Mouse (Mus musculus): ENCODE results near the gene Tjp2. TPM values are rescaled to one million over a fixed set of nuclear protein-coding genes. Genes with fewer than 3 reads are reported as not detected.
A peak's percentile ranks its signal among the peaks of the same experiment; 100 is the strongest.

Tjp2 gene
- polyA plus RNA-seq, 1 experiment: 5.5 TPM

GRCm38 (mm10) chr19:24264991-24265390 is 40.2 kb upstream of the Tjp2 start:
- Histone ChIP-seq H3K4me1 (replicated peaks; ENCODE audit: control insufficient read depth, insufficient read depth, low read length) (no peaks in the 10 kb centered on the region), H3K27me3 (ENCODE audit: control insufficient read depth, insufficient read depth, low read length) (no peaks in the 10 kb centered on the region), H3K4me3 (ENCODE audit: control insufficient read depth, insufficient read depth, low read length) (no peak overlapping the region), H3K27ac (ENCODE audit: control insufficient read depth, insufficient read depth, low read length) (no peak overlapping the region), H3K36me3 (ENCODE audit: control insufficient read depth, insufficient read depth, low read length) (peaks cover 16% of the 10 kb centered on the region)
- DNase-seq: peak; percentile 76
- WGBS: 64% methylated on average over 7 of the region's 7 CpGs
- no peak for TF ChIP-seq POLR2A (IDR thresholded peaks at IDR 0.05; ENCODE audit: control insufficient read depth, extremely low read depth, insufficient read depth, low read length, poor library complexity)
- peak; percentile 18; the same call in 1 of the 2 replicates for TF ChIP-seq CTCF (IDR thresholded peaks at IDR 0.05; ENCODE audit: borderline replicate concordance, control insufficient read depth, extremely low read depth, insufficient read depth, low read length, poor library complexity)

- Histone ChIP-seq H3K4me1 (replicated peaks; ENCODE audit: control insufficient read depth, insufficient read depth, low read length) (no peaks in the 10 kb centered on the region), H3K36me3 (ENCODE audit: control insufficient read depth, insufficient read depth, low read length) (peaks cover 12% of the 10 kb centered on the region), H3K27ac (ENCODE audit: control insufficient read depth, insufficient read depth, low read length) (no peak overlapping the region), H3K4me3 (ENCODE audit: control insufficient read depth, insufficient read depth, low read length) (no peak overlapping the region), H3K27me3 (ENCODE audit: control insufficient read depth, insufficient read depth, low read length) (no peaks in the 10 kb centered on the region)
- 94% methylated on average over 14 of the region's 14 CpGs for WGBS
- TF ChIP-seq POLR2A (IDR thresholded peaks at IDR 0.05; ENCODE audit: control insufficient read depth, extremely low read depth, insufficient read depth, low read length, poor library complexity) (no peak), CTCF (IDR thresholded peaks at IDR 0.05; ENCODE audit: borderline replicate concordance, control insufficient read depth, extremely low read depth, insufficient read depth, low read length, poor library complexity) (no peak)
- no peak for DNase-seq
Observed at GRCm38 (mm10) chr19:24262736-24263135, 37.9 kb upstream of the Tjp2 start.

DNA sequence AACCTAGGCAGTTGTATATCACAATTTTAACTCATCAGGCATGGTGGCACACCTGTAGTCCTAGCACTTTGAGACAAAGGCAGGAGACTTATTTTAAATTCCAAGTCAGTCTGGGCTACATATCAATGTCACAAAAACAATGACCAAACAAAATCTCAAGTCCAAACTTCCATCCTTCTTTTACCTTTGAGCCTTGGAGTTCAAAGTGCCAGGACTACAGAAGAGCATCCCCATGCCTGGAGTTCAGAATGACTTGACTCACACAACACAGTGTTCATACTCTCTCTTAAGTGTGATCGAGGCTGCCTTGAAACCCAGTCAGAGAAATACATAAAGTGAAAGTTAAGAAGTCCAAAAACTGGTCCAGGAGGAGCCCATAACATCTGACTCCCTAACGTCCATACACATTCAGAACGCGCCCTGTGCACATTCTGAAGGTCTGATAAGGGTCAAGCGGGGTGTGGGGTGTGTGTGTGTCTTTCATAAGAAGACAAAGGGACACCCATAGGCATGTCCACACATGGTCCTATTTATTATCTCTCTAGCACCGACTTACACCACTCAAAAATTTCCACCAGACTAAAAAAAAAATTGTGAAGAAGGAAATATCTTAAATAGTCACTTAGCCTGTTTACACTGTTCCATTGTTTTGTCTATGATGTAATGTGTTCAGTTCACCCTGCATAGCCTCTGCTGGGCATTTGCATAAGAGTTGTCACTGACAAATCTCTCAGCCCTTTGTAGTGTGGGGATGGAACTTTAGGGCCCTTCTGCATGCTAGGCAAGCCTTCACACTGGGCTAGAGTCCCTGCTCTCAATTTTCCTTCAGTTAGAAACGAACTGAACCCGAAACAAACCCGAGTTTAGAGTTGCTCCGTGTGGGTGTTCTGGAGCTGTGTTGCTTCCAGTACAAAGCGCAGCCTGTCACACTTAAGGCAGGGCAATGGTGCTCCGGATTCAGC is 34.8 kb upstream of the Tjp2 start:
- no peak overlapping the region for H3K27ac ChIP-seq (ENCODE audit: control insufficient read depth, insufficient read depth, low read length)
- no peaks in the 10 kb centered on the region for H3K4me1 ChIP-seq (replicated peaks; ENCODE audit: control insufficient read depth, insufficient read depth, low read length)
- WGBS: 90% methylated on average over 12 of the region's 12 CpGs
- TF ChIP-seq POLR2A (IDR thresholded peaks at IDR 0.05; ENCODE audit: control insufficient read depth, extremely low read depth, insufficient read depth, low read length, poor library complexity) (no peak), CTCF (IDR thresholded peaks at IDR 0.05; ENCODE audit: borderline replicate concordance, control insufficient read depth, extremely low read depth, insufficient read depth, low read length, poor library complexity) (no peak)
- H3K36me3 ChIP-seq (ENCODE audit: control insufficient read depth, insufficient read depth, low read length): peaks cover 5% of the 10 kb centered on the region; the same call in 1 of the 2 replicates
- no peaks in the 10 kb centered on the region for H3K27me3 ChIP-seq (ENCODE audit: control insufficient read depth, insufficient read depth, low read length)
- H3K4me3 ChIP-seq (ENCODE audit: control insufficient read depth, insufficient read depth, low read length): no peak overlapping the region
- no peak for DNase-seq

GRCm38 (mm10) chr19:24258368-24258767 is 33.5 kb upstream of the Tjp2 start:
- no peak for DNase-seq
- H3K27me3 ChIP-seq (ENCODE audit: control insufficient read depth, insufficient read depth, low read length): no peaks in the 10 kb centered on the region
- WGBS: 93% methylated on average over 5 of the region's 5 CpGs
- no peak overlapping the region for H3K27ac ChIP-seq (ENCODE audit: control insufficient read depth, insufficient read depth, low read length)
- no peaks in the 10 kb centered on the region for H3K4me1 ChIP-seq (replicated peaks; ENCODE audit: control insufficient read depth, insufficient read depth, low read length)
- TF ChIP-seq CTCF (IDR thresholded peaks at IDR 0.05; ENCODE audit: borderline replicate concordance, control insufficient read depth, extremely low read depth, insufficient read depth, low read length, poor library complexity): no peak
- TF ChIP-seq POLR2A (IDR thresholded peaks at IDR 0.05; ENCODE audit: control insufficient read depth, extremely low read depth, insufficient read depth, low read length, poor library complexity): no peak
- peaks cover 5% of the 10 kb centered on the region; the same call in 1 of the 2 replicates for H3K36me3 ChIP-seq (ENCODE audit: control insufficient read depth, insufficient read depth, low read length)
- H3K4me3 ChIP-seq (ENCODE audit: control insufficient read depth, insufficient read depth, low read length): no peak overlapping the region

- Histone ChIP-seq H3K36me3 (ENCODE audit: control insufficient read depth, insufficient read depth, low read length) (peaks cover 5% of the 10 kb centered on the region; the same call in 1 of the 2 replicates), H3K4me1 (replicated peaks; ENCODE audit: control insufficient read depth, insufficient read depth, low read length) (no peaks in the 10 kb centered on the region), H3K4me3 (ENCODE audit: control insufficient read depth, insufficient read depth, low read length) (no peak overlapping the region), H3K27me3 (ENCODE audit: control insufficient read depth, insufficient read depth, low read length) (no peaks in the 10 kb centered on the region), H3K27ac (ENCODE audit: control insufficient read depth, insufficient read depth, low read length) (no peak overlapping the region)
- no peak for DNase-seq
- no peak for TF ChIP-seq CTCF (IDR thresholded peaks at IDR 0.05; ENCODE audit: borderline replicate concordance, control insufficient read depth, extremely low read depth, insufficient read depth, low read length, poor library complexity)
- TF ChIP-seq POLR2A (IDR thresholded peaks at IDR 0.05; ENCODE audit: control insufficient read depth, extremely low read depth, insufficient read depth, low read length, poor library complexity): no peak
- 95% methylated on average over 6 of the region's 6 CpGs for WGBS
Observed at GRCm38 (mm10) chr19:24257962-24258361, 33.1 kb upstream of the Tjp2 start.

DNA sequence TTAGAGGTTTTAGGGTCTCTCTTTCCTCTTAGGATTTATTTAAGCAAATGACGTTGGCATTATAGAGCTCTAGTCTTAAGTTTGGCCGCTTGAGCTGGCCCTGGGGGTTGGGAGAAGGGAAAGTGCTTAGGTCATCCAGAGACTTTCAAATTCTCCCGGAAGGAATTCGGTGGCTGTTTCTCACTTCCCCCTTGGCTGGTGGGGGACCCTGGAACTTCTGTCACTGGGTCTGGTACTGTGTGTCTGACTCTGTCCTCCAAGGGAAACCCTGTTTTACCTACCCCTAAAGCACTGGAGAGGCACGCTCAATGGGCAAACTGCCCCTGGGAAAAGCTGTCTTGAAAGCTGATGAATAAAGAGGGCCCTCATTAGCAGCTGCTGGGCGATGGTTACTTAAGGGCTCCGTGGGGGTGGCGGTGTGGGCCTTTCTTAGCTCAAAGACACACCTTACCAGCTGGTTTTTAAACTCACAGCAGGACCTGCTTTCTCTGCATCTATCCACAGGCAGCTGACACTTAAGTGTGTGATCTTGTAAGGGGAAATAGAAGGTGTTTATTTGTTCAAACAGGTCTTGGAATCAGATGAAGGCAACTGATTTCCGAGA is 28.9 kb upstream of the Tjp2 start:
- no peak for DNase-seq
- H3K4me1 ChIP-seq (replicated peaks; ENCODE audit: control insufficient read depth, insufficient read depth, low read length): no peaks in the 10 kb centered on the region
- WGBS: 76% methylated on average over 9 of the region's 9 CpGs
- H3K27ac ChIP-seq (ENCODE audit: control insufficient read depth, insufficient read depth, low read length): no peak overlapping the region
- no peak overlapping the region for H3K4me3 ChIP-seq (ENCODE audit: control insufficient read depth, insufficient read depth, low read length)
- no peak for TF ChIP-seq CTCF (IDR thresholded peaks at IDR 0.05; ENCODE audit: borderline replicate concordance, control insufficient read depth, extremely low read depth, insufficient read depth, low read length, poor library complexity)
- H3K27me3 ChIP-seq (ENCODE audit: control insufficient read depth, insufficient read depth, low read length): no peaks in the 10 kb centered on the region
- H3K36me3 ChIP-seq (ENCODE audit: control insufficient read depth, insufficient read depth, low read length): no peaks in the 10 kb centered on the region

Measured in thymus, adult 2 months (tissue).